Mouse (Mus musculus): Measurements from ENCODE around the gene Lama2. TPM values are rescaled to one million over a fixed set of nuclear protein-coding genes. Genes with fewer than 3 reads are reported as not detected.
A peak's percentile ranks its signal among the peaks of the same experiment; 100 is the strongest.

Lama2 gene
- total RNA-seq, 2 experiments from 2014 or later = 12.3 to 12.8 TPM

DNA sequence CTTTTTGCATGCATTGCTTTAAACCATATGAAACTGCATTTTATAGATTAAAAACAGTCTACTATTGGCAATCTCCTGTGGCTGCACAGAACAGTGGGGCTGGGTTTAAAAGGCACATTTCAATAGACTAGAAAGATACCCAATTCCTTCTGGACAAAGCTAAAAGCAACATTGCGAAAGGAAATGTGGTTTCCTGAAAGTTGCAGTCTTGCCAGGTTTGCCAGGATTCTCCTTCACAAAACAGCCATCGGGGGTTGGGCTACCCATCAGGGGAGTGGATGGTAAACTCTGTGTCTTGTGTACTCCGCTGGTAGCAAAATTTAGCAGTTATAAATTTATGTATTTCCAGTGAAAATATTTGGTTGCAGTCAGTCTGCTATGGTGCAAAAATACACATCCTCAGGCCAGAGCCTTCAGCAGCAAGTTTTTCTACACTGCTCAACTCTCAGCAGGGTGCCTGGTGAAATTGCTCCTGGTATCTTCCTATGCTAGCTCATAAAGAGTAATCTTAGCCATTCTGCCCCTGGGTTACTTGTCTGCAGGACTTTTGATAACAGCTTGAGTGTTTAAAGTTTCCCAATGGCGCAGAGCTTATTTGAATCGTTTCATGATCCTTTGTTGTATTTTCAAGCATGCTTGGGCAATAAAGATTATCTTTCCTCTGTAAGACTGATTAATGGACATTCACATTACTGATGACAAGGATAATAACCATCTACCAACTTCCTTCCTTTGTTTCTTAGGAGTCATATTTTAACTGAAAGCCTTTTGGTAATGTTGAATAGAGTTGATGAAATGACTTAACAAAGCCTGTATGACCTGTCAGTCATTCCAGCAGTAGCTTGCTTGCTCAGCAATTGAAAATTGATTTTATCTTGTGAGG lies 205.7 kb downstream of the Lama2 start:
- DNase-seq (ENCODE audit: extremely low spot score in 1 of 2, low spot score in 2 of 2) = no peak
- intact Hi-C loops (cut with DNase I) = no loop called here

DNA sequence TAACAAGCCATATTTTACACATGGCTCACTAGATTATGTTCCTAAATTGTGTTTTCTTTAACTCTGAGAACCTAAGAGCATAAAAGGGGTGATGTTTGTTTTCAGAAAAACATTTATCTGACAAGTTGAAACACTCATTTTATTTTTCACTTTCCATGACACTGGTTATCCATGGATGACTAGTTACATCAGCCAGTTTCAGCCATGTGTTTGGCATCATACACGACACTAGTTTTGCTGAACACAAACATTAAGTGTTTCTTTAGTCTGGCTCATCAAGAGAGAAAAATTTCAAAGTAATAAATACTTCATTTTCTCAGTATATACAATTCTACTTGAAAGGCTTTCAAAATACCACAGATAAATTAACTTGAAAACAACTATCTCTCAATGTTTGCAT lies 228.8 kb downstream of the Lama2 start:
- intact Hi-C loops (cut with DNase I) = no loop called here
- DNase-seq (ENCODE audit: extremely low spot score in 1 of 2, low spot score in 2 of 2) = no peak

DNA sequence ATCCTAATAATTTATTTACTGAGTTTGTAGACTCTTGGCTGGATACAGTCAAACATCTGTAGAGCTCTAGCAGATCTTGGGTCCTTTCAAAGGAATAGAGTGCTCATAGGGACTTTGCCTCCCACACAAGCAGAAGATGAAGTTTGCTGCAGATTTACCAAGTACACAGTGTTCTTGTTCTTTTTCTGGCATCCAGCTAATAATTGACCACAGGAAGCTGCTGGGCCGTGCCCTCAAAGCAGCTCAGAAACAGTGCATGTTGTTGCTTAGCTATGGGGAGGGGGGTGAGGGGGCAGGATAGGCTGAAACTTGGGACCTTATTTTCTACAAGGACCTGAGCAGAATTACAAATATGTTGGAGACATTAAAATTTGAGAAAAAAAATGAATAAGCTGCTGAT lies 232.0 kb downstream of the Lama2 start:
- DNase-seq (ENCODE audit: extremely low spot score in 1 of 2, low spot score in 2 of 2) = no peak

DNA sequence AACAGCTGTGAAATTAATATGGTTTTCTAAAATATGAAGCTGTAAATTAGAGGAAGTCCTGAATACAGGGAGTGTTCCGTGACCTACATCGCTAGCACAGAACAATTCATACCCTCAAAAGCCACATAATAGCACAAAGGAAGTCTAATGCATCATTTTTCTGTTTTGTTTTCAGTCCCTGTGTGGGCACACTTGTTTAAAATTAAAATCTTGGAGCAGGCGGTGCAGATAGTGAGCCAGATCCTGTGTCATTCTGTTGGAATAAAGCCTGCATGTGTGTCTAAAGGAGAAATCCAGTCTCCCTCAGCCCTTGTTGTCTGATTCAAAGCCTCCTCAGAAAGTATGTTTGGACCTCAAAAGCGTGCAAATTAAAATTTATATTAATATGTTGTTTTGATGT lies 234.9 kb downstream of the Lama2 start:
- no peak for DNase-seq (ENCODE audit: extremely low spot score in 1 of 2, low spot score in 2 of 2)
- intact Hi-C loops (cut with DNase I) = no loop called here

More for the DNA sequence above, 232.0 kb downstream of the Lama2 start:
- intact Hi-C loops (cut with DNase I) = no loop called here

DNA sequence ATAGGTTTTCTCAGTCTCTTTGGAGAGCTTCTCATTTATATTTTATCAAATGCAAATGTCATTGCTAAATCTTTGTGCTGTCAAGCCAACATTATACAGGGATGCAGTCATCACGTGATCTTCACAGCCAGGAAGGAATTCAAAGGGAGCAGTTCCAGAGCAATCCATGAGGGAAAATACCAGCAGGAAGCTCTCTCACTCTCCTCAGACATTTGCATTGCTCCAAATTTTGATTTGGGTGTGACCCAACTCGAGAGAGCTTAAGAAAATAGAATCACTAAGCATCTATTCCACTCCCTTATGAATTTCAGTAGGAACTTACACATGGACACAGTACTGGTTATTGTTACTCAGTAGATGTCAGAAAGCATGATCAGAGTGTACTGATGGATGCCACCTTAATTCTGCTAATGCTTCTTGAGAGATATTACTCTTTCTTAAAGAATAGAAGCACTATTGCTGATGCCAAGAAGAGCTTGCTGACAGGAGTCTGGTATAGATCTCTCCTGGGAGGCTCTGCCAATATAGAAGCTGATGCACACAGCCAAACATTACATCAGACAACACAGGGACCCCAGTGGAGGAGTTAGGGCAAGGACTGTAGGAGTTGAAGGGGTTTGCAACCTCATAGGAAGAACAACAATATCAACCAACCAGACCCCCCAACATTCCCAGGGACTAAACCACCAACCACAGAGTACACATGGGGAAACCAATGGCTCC lies 236.5 kb downstream of the Lama2 start:
- peak in 1 of 2 experiments; percentile 27 for DNase-seq (ENCODE audit: extremely low spot score in 1 of 2, low spot score in 2 of 2)
- intact Hi-C loops (cut with DNase I) = no loop called here

- intact Hi-C loops (cut with DNase I) = no loop called here
- DNase-seq (ENCODE audit: extremely low spot score in 1 of 2, low spot score in 2 of 2) = no peak
Observed at GRCm38 (mm10) chr10:27378286-27378685, 241.3 kb downstream of the Lama2 start.

- intact Hi-C loops (cut with DNase I) = no loop called here
- no peak for DNase-seq (ENCODE audit: extremely low spot score in 1 of 2, low spot score in 2 of 2)
Observed at GRCm38 (mm10) chr10:27344278-27344677, 275.3 kb downstream of the Lama2 start.

DNA sequence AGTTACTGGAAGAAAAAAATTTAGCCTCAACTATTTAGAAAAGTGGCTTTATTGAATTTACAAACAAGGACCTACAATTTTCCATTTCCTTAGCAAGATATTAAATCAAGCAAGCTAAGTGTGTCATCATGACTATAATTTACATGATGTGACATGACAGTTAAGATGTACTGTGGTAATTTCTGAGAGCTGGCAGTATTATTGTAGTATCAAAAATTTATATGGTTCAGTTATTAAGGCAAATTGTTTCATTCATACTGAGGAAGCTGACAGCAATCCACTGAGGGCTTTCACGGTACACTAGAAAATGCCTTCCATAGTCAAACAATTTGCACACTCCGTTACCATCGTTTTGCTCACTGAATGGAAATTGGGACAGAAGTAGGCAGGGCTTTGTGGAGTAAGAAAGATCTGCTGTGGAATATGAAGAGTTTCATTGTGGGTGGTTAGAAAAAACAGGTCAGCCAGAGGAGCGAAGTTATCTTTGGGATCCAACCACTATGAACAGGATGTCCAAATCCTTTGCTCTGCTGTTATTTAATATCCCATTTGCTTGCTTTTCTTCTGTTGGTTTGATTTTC lies 297.1 kb downstream of the Lama2 start:
- intact Hi-C loops (cut with DNase I) = no loop called here

DNA sequence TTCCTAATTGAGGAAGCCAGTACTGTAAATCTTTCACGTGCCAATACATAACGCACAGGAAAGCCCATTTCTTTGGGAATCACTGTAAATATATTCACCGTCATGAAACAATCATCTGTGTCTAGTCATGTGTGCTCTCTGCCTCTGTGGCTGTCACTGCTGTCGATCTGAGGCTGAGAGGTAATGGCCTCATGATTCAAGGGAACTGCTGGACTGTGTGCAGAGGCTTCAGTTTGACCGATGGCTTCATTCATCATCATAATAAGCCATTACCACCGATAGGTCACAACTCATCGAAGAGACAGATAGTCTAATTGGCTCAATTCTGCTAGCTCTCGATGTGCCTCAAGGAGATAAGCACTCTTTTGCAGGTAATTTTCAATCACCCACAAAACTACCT lies 312.1 kb downstream of the Lama2 start:
- intact Hi-C loops (cut with DNase I) = no loop called here
- no peak for DNase-seq (ENCODE audit: extremely low spot score in 1 of 2, low spot score in 2 of 2)

More for the DNA sequence above, 297.1 kb downstream of the Lama2 start:
- no peak for DNase-seq (ENCODE audit: extremely low spot score in 1 of 2, low spot score in 2 of 2)

DNA sequence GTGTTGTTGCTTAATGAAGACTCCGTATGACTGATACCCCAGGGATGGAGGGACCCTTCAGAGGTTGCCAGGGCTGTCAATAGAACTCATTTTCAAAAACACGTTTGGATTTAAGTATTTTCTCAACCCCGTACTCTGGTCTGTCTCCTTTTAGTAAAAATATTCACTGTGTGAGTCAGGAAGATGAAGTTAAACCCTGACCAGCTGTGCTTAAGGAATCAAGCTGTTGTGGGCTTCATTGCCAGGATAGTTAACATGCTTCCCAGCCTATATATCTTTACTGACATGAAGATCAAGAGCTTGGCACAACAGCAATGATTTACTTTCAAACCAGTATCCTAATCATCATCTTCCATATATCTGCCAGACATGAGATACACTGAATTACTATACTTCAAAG lies 314.3 kb downstream of the Lama2 start:
- intact Hi-C loops (cut with DNase I) = no loop called here
- no peak for DNase-seq (ENCODE audit: extremely low spot score in 1 of 2, low spot score in 2 of 2)

- intact Hi-C loops (cut with DNase I) = no loop called here
- no peak for DNase-seq (ENCODE audit: extremely low spot score in 1 of 2, low spot score in 2 of 2)
Observed at GRCm38 (mm10) chr10:27285098-27285860, 334.3 kb downstream of the Lama2 start.

DNA sequence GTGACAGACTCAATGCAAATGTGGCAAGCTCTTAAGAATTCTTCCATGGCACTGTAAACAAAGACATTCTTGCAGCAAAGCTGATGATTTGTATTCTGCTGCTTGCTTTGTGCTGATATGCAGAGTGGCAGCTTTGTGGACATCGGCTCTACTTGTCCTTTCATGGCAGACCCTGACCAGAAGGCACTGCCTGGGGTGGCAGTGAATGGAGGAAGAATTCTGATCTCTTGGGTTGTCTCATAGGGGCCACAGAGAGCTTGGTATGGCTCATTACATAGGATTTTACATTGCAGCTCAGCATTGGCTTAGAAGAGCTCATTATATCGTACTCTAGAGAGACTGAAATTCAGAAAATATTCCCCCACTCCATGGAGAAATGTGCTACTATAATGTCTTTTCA lies 352.1 kb downstream of the Lama2 start:
- intact Hi-C loops (cut with DNase I) = no loop called here
- no peak for DNase-seq (ENCODE audit: extremely low spot score in 1 of 2, low spot score in 2 of 2)

- intact Hi-C loops (cut with DNase I) = no loop called here
- DNase-seq (ENCODE audit: extremely low spot score in 1 of 2, low spot score in 2 of 2) = no peak
Observed at GRCm38 (mm10) chr10:27265812-27266211, 353.7 kb downstream of the Lama2 start.

GRCm38 (mm10) chr10:27264713-27265112 lies 354.8 kb downstream of the Lama2 start:
- intact Hi-C loops (cut with DNase I) = no loop called here
- no peak for DNase-seq (ENCODE audit: extremely low spot score in 1 of 2, low spot score in 2 of 2)

DNA sequence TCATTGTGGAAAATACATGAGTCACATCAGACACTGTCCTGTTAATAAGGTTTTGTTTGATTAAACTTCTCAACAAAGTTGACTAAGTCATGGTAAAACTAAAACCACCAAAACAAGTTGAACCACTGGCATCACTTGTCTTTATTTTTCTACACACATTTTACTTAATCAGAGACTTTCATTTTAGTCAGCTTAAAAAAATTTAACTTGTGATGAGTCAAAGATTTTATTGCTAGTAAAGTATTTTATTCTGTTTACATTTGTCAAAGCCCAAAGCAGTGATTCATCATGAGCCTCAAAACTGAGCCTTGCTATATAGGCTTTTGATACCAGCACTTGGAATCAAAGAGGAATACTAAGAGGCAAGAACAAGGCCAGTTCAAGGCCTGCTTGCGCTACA lies 369.8 kb downstream of the Lama2 start:
- intact Hi-C loops (cut with DNase I) = no loop called here
- DNase-seq (ENCODE audit: extremely low spot score in 1 of 2, low spot score in 2 of 2) = no peak

DNA sequence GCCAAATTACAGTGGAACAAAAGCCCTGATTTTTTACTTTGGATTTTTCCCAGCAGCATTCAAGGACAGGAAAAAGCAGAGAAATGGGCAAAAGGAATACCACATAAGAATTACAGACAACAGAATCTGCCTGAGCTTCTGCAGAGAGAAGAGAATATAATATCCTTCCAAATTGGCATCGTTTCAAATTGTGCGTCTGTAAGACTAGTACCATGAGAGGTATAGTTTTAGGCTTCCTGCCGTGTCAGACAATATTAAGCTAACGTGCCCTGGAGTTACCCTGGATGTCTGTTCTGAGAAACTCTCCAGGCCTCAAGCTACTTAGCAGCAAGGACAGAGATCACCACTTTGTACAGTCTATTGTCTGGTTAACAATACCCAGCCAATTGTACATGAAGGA lies 384.8 kb downstream of the Lama2 start:
- intact Hi-C loops (cut with DNase I) = no loop called here
- no peak for DNase-seq (ENCODE audit: extremely low spot score in 1 of 2, low spot score in 2 of 2)

- intact Hi-C loops (cut with DNase I) = no loop called here
Observed at GRCm38 (mm10) chr10:27233577-27233976, 386.0 kb downstream of the Lama2 start.

DNA sequence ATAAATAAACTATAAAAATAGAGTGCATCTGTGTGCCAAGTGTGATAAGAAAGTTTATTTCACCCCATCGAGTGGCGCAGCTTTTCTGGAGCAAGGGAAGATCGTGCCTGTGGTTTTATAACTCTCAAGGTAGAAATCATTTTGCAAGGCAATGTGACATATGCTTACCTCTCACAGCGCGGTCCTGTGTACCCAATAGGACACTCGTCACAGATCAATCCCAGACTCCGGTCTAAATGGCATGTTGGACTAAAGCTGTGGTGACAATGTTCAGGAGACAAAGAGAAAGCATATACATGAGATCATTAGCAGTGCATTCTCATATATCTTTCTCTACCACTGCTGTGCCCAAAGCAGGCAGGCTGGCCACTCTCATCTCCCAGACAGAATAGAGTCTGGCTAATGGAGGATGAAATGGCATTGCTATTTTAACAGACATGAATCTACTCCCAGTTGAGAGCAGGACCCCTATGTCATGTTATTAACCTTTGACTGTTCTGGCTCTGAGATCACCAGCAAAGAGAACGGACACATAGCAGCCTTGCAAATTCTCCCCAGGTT lies 395.7 kb downstream of the Lama2 start:
- intact Hi-C loops (cut with DNase I) = no loop called here
- DNase-seq (ENCODE audit: extremely low spot score in 1 of 2, low spot score in 2 of 2) = no peak

More at GRCm38 (mm10) chr10:27233577-27233976, 386.0 kb downstream of the Lama2 start:
- DNase-seq (ENCODE audit: extremely low spot score in 1 of 2, low spot score in 2 of 2) = no peak
